Mouse (Mus musculus) midbrain, embryonic 12.5 days (tissue): ENCODE data around the gene Patz1. TPM values are rescaled to one million over a fixed set of nuclear protein-coding genes. Genes with fewer than 3 reads are reported as not detected.

Source experiments
- ATAC-seq: fragments of 200-750 bp; cut with Nextera tagmentation; 2 replicates; pipeline ENCODE4 v1.8.0; 2017; ENCODE audit warnings: low read depth, moderate TSS enrichment, moderate library complexity; ENCODE audit not compliant: low FRiP score
- H3K27ac ChIP-seq: fragments of 300-500 bp; sonication (generic); replicated peaks from 2 replicates; pipeline ENCODE4 v1.5.1; 2016; ENCODE audit warnings: mild to moderate bottlenecking
- H3K27me3 ChIP-seq: fragments of 300-500 bp; sonication (generic); 2 replicates; pipeline ENCODE4 v1.6.1; 2016; ENCODE audit warnings: mild to moderate bottlenecking
- H3K36me3 ChIP-seq: fragments of 300-500 bp; sonication (generic); 2 replicates; pipeline ENCODE4 v1.6.1; 2016
- H3K4me1 ChIP-seq: fragments of 300-500 bp; sonication (generic); 2 replicates; pipeline ENCODE4 v1.6.1; 2016
- H3K4me2 ChIP-seq: fragments of 300-500 bp; sonication (generic); replicated peaks from 2 replicates; pipeline ENCODE4 v1.6.1; 2016; ENCODE audit warnings: mild to moderate bottlenecking, moderate library complexity
- H3K4me3 ChIP-seq: fragments of 300-500 bp; sonication (generic); 2 replicates; pipeline ENCODE4 v1.5.1; 2016; ENCODE audit warnings: mild to moderate bottlenecking
- H3K9ac ChIP-seq: fragments of 300-500 bp; sonication (generic); replicated peaks from 2 replicates; pipeline ENCODE4 v1.6.1; 2016; ENCODE audit warnings: mild to moderate bottlenecking, moderate library complexity
- H3K9me3 ChIP-seq: fragments of 300-500 bp; sonication (generic); 2 replicates; pipeline ENCODE4 v1.6.1; 2016; ENCODE audit warnings: mild to moderate bottlenecking
- WGBS: fragments of 180-500 bp; shearing (Covaris S2); methylation state at CpG from one replicate; pipeline ENCODE4 v1.1.7; 2016; 5-methylcytosine and 5-hydroxymethylcytosine counted together
- polyA plus RNA-seq: library from polyadenylated mRNA; unstranded; fragments of >200 nt; fragmentation: Nextera tagmentation; extraction: Ambion mirVana; gene quantifications from 2 replicates; pipeline ENCODE4 v1.2.1, GENCODE M21; 2016

Patz1 gene
- polyA plus RNA-seq, 1 experiment from 2014 or later: 140 TPM

DNA sequence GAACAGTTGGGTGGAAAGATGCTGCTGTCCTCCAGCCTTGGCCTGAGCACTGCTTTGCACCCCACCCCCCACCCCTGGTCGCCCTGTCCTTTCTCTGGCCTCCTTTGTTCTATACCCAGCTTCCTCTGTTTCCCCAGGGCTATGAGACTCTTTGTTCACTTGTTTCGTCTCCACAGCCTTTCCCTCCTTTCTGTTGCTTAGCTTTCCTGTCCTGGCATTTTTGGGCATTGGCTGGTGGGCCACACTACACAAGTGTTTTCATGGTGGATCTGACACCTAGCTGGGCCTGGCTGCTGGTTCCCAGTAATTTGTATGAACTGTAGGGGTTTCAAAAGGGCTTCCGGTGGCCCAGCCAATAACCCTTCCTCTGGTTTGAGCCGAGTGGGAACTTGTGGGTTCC, 4.7 kb downstream of the Patz1 start:
- peak overlapping the region; percentile 97 for H3K9ac ChIP-seq
- ATAC-seq: no peak
- peak overlapping the region; percentile 100 for H3K27ac ChIP-seq
- H3K36me3 ChIP-seq: peaks cover 53% of the 10 kb centered on the region
- H3K4me2 ChIP-seq: peak overlapping the region; percentile 99
- 14% methylated on average over 4 of the region's 4 CpGs for WGBS
- peak overlapping the region; percentile 74 for H3K4me3 ChIP-seq
- H3K27me3 ChIP-seq: no peaks in the 10 kb centered on the region
- H3K9me3 ChIP-seq: no peaks in the 10 kb centered on the region
- peaks cover 44% of the 10 kb centered on the region for H3K4me1 ChIP-seq

DNA sequence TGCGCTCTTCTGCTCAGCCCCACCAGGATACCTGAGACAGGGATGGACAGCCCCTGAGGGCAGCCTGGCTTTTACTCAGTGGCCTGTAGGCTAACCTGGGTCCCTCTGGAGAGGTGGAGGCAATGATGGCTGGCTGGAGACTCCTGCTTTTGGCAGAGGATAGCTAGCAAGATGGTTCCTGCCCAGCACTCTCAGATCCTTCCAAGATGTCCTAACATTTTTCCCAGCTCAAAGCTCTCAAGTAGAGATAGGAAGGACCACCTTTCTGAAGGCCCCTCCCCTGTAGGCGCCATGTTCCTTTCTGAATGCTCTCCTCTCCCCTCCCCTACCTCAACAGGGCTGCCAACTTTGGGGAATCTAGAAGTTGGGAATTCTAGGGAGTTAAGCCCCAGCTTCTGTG, 6.0 kb downstream of the Patz1 start:
- H3K9me3 ChIP-seq: no peaks in the 10 kb centered on the region
- H3K4me1 ChIP-seq: peaks cover 49% of the 10 kb centered on the region
- H3K27ac ChIP-seq: peak overlapping the region; percentile 100; the same call in 1 of the 2 replicates
- H3K4me3 ChIP-seq: peak overlapping the region; percentile 74
- H3K4me2 ChIP-seq: peak overlapping the region; percentile 99
- no peaks in the 10 kb centered on the region for H3K27me3 ChIP-seq
- peaks cover 65% of the 10 kb centered on the region for H3K36me3 ChIP-seq
- no peak for ATAC-seq
- H3K9ac ChIP-seq: peak overlapping the region; percentile 97
- 93% methylated on average over 2 of the region's 2 CpGs for WGBS

DNA sequence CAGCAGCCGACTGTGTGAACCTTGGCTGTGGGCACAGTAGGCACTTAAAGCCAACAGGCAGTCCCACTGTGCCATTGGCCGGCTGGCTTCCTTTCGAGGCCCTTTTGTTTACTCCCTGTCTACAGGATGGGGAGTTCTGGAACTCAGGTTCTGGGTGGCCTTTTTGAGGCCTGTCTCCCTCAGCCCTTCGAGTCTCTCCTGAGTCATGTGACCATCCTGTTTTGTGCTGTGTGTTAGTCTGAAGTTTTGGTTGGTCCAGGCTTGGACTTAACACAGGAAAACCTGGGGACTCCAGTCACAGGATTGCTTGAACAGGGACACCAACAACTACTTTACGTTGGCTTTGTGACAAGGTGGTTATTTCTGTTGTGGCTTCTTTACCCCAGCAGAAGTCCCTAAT, 7.4 kb downstream of the Patz1 start:
- Histone ChIP-seq H3K36me3 (peaks cover 79% of the 10 kb centered on the region), H3K9ac (peak overlapping the region; percentile 39; the same call in 1 of the 2 replicates), H3K27ac (no peak overlapping the region), H3K9me3 (no peaks in the 10 kb centered on the region), H3K4me2 (peak overlapping the region; percentile 99), H3K27me3 (no peaks in the 10 kb centered on the region), H3K4me1 (peaks cover 49% of the 10 kb centered on the region), H3K4me3 (peak overlapping the region; percentile 18)
- 72% methylated on average over 5 of the region's 5 CpGs for WGBS
- no peak for ATAC-seq

DNA sequence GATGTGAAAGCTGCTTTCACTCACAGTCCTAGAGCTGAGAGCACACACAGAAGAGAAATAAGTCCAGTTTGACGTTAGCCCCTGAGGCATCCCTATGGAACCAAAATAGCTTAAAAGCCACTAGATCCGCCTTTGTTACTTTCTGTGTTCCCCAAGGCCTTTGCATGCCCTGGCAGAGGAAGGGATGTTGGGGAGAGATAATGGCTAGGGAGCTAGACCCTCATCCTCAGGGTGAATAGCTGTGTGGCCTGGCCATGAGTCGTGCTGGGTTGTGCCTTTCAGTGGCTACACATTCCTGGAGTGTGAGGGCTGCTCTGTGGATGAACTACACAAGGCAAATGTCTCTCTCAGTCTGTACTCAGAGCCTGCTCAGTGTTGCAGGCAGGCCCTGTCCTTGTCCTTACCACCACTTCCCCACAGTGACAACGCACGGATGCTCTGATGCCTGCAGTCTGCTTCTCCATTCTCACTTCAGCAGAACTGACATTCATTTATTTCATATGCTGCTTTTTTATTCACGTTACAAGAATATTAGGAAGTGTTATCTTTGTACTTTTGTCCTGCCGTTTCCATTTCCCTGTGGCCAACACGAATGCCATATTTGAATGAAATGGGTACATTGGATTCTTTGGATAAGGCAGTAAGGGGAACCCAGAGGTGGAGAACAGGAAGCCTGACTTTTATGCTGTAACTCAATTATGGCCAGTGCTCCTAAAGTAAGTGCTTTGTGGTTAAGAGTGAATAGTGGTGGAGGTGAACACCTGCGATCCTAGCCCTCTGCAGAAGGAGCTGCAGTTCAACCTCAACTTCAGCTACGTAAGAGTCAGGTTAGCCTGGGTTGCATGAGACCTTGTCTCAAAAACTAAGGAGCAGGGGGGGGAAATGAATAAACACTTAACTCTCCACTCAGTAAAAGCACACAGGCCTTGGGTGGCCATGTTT, 9.5 kb downstream of the Patz1 start:
- Histone ChIP-seq H3K4me2 (no peak overlapping the region), H3K9me3 (no peaks in the 10 kb centered on the region), H3K4me3 (no peak overlapping the region), H3K27me3 (no peaks in the 10 kb centered on the region), H3K36me3 (peaks cover 100% of the 10 kb centered on the region), H3K9ac (no peak overlapping the region), H3K4me1 (peaks cover 47% of the 10 kb centered on the region), H3K27ac (no peak overlapping the region)
- no peak for ATAC-seq
- 92% methylated on average over 10 of the region's 10 CpGs for WGBS

DNA sequence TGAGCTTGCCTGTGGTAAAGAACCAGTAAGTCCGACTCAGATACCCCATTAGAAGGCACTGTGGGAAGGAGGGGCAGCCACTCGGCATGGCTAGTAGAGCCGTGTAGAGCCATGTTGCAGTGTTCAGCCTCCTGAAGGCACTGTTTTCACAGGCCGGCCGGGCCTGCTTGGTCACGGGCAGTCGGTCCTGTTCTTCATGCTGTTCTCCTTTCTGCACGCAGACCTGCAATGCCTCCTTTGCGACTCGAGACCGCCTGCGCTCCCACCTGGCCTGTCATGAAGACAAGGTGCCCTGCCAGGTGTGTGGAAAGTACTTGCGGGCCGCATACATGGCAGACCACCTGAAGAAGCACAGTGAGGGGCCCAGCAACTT, 10.1 kb downstream of the Patz1 start:
- H3K27me3 ChIP-seq: no peaks in the 10 kb centered on the region
- no peak for ATAC-seq
- no peak overlapping the region for H3K4me3 ChIP-seq
- peaks cover 40% of the 10 kb centered on the region for H3K4me1 ChIP-seq
- H3K36me3 ChIP-seq: peaks cover 99% of the 10 kb centered on the region
- no peak overlapping the region for H3K9ac ChIP-seq
- no peak overlapping the region for H3K4me2 ChIP-seq
- 95% methylated on average over 14 of the region's 14 CpGs for WGBS
- H3K9me3 ChIP-seq: no peaks in the 10 kb centered on the region
- no peak overlapping the region for H3K27ac ChIP-seq

DNA sequence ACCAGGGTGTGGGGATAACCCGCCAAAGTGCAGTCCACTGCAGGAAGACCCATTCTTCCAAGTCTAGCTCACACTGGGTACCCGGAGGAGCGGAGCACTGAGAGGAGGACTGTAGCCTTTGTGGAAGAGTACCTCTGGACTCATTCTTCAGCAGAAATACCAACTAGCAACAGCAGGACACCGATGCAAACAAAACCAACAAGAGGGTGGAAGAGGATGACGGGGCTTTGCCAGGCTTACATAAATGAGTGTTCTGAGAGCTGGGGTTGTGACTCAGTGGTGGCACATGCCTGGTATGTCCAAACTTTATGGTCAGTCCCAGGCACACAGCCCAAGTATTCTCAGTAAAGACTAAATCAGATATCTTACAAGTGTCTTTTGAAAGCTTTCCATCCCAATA, 12.4 kb downstream of the Patz1 start:
- H3K4me3 ChIP-seq: no peak overlapping the region
- no peak overlapping the region for H3K27ac ChIP-seq
- H3K4me2 ChIP-seq: no peak overlapping the region
- ATAC-seq: no peak
- peaks cover 17% of the 10 kb centered on the region for H3K4me1 ChIP-seq
- no peak overlapping the region for H3K9ac ChIP-seq
- no peaks in the 10 kb centered on the region for H3K9me3 ChIP-seq
- peaks cover 98% of the 10 kb centered on the region for H3K36me3 ChIP-seq
- no peaks in the 10 kb centered on the region for H3K27me3 ChIP-seq
- 95% methylated on average over 5 of the region's 5 CpGs for WGBS

DNA sequence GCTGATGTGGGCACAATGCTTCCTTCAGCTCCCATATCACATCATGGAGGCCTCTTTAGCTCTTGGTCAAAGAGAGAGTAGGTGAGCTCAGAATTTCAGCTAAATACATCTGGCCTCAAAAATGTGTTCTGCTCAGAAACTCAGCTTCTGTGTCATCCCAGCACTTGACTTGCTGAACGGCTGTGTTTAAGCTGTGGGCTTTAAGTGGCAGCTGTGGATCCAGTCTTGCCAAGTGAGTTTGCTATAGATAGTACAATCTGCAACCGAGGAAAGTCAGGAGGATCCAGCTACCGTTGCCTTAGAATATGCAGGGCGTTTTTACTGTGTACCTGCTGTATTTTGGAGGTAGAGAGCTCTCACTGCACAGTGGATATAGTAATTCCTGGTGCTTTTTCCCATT, 13.7 kb downstream of the Patz1 start:
- no peaks in the 10 kb centered on the region for H3K9me3 ChIP-seq
- no peak overlapping the region for H3K4me2 ChIP-seq
- 99% methylated on average over 4 of the region's 4 CpGs for WGBS
- H3K27ac ChIP-seq: no peak overlapping the region
- 0 out of 2 replicates have a peak, but pooled peaks cover 5% of the 10 kb centered on the region for H3K4me1 ChIP-seq
- no peak overlapping the region for H3K9ac ChIP-seq
- no peak for ATAC-seq
- H3K27me3 ChIP-seq: no peaks in the 10 kb centered on the region
- H3K4me3 ChIP-seq: no peak overlapping the region
- peaks cover 98% of the 10 kb centered on the region for H3K36me3 ChIP-seq

DNA sequence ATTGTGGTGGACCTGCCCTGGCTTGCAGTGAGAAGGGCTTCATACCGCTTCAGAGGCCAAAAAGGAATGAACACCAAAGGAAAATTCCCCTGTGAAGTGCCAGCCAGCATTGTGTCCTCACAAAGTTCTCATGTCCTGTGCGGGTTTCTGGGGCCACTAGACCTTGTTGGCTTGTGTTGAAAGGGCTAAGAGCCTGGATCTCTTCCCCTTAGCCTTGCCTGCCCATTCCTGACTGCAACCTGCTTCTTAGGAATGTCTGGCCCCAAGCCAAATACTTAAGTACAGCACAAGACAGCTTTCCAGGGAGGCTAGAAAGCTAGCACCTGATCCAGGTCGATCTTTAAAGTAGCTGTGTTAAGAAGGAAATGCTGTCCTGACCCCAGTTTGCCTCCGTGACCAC, 14.1 kb downstream of the Patz1 start:
- 90% methylated on average over 4 of the region's 4 CpGs for WGBS
- Histone ChIP-seq H3K36me3 (peaks cover 98% of the 10 kb centered on the region), H3K4me2 (no peak overlapping the region), H3K4me1 (0 out of 2 replicates have a peak, but pooled peaks cover 5% of the 10 kb centered on the region), H3K27me3 (no peaks in the 10 kb centered on the region), H3K9me3 (no peaks in the 10 kb centered on the region), H3K4me3 (no peak overlapping the region), H3K27ac (no peak overlapping the region), H3K9ac (no peak overlapping the region)
- no peak for ATAC-seq

DNA sequence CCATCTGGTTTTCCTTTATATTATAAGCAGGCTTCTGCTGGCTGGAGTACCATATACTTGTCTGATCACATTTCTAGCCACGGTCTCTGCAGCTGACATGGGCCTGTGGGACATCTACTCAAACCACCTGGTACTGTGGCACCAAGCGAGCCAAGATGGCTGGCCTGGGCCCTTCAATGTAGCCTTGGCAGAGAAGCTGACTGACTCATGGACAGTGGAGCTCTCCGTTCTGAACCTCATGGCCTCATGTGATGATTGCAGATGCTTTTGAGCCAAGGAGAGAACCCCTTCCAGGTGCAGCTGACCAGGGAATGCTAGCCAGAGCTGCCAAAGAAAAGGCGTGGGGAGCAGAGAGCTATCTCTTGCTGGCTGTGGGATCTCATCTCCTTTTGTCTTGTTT, 17.1 kb downstream of the Patz1 start:
- Histone ChIP-seq H3K27ac (no peak overlapping the region), H3K9ac (no peak overlapping the region), H3K9me3 (no peaks in the 10 kb centered on the region), H3K36me3 (peaks cover 96% of the 10 kb centered on the region), H3K4me1 (no peaks in the 10 kb centered on the region), H3K27me3 (no peaks in the 10 kb centered on the region), H3K4me3 (no peak overlapping the region), H3K4me2 (no peak overlapping the region)
- ATAC-seq: no peak
- 91% methylated on average over 4 of the region's 4 CpGs for WGBS

DNA sequence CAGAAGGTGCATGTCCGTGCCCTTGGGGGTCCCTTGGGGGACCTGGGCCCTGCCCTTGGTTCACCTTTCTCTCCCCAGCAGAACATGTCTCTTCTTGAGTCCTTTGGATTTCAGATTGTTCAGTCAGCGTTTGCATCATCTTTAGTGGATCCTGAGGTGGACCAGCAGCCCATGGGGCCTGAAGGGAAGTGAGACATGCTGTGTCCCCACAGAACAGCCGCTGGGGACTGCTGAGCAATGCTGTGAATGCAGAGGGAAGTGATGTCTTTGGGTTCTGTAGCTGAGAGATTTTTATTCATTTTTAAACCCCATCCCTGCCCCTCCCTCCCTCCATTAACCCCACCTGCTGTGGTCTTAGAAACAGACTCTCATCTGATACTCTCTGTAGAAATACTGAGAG, 19.2 kb downstream of the Patz1 start:
- H3K4me1 ChIP-seq: no peaks in the 10 kb centered on the region
- H3K4me3 ChIP-seq: no peak overlapping the region
- H3K9ac ChIP-seq: no peak overlapping the region
- ATAC-seq: no peak
- no peaks in the 10 kb centered on the region for H3K27me3 ChIP-seq
- WGBS: 98% methylated on average over 3 of the region's 3 CpGs
- H3K4me2 ChIP-seq: no peak overlapping the region
- H3K9me3 ChIP-seq: no peaks in the 10 kb centered on the region
- peaks cover 95% of the 10 kb centered on the region for H3K36me3 ChIP-seq
- no peak overlapping the region for H3K27ac ChIP-seq

DNA sequence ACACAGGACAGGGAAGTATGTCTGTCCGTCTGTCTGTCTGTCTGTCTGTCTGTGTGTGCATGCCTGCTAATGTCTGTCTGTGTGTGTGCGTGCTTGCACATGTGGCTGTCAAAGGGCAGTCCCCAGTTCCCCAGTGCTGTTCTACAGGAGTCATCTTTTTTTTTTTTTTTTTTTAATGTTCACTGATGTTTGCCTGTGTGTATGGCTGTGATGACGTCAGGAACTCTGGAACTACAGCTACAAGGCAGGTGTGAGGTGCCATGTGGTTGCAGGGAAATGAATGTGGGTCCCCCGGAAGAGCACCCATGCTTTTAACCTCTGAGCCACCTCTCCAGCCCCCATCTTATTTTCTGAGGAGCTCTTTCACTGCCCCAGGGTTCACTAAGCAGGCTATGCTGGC, 21.2 kb downstream of the Patz1 start:
- no peak overlapping the region for H3K9ac ChIP-seq
- no peak overlapping the region for H3K4me3 ChIP-seq
- H3K36me3 ChIP-seq: peaks cover 86% of the 10 kb centered on the region
- ATAC-seq: no peak
- 88% methylated on average over 4 of the region's 4 CpGs for WGBS
- H3K27ac ChIP-seq: no peak overlapping the region
- H3K4me2 ChIP-seq: no peak overlapping the region
- H3K27me3 ChIP-seq: no peaks in the 10 kb centered on the region
- no peaks in the 10 kb centered on the region for H3K9me3 ChIP-seq
- H3K4me1 ChIP-seq: no peaks in the 10 kb centered on the region

DNA sequence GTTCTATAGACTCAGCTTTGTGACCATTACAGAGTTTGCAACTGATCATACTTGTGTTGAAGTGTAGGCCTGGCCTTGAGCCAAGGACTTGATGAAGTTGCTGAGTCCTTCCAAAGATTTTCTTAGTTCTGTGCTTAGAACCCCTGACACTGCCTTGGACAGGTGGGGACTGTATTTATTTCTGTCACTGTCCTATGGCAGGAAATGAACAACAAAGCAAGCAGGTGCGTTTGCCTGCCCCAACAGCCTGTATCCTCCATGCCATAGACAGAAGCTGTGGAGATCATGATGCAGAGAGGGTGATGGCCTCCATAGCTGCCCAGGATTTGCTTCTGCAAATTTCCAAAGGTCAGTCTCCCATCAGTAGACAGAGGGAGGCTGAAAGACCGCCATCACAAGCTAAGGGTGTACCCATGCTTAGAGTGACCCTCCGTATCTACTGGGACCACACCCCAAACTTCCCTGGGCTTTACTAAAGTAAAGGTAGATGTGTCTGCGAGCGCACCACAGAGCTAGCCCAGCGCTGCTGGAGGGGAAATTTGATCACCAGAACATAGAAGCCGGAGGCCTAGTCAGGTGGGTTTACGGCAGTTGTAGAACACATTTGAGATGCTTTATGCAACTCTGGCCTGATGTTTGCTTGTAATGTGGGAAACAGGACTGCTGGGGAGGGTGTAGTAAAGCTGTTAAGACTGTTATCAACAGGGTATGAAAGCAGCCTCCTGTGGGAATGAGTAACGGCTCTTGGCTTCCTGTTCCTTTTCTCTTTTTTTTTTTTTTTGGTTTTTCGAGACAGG, 22.3 kb downstream of the Patz1 start:
- H3K27me3 ChIP-seq: no peaks in the 10 kb centered on the region
- H3K36me3 ChIP-seq: peaks cover 78% of the 10 kb centered on the region
- no peaks in the 10 kb centered on the region for H3K9me3 ChIP-seq
- H3K9ac ChIP-seq: no peak overlapping the region
- H3K4me2 ChIP-seq: no peak overlapping the region
- WGBS: 96% methylated on average over 9 of the region's 10 CpGs
- no peaks in the 10 kb centered on the region for H3K4me1 ChIP-seq
- no peak for ATAC-seq
- no peak overlapping the region for H3K4me3 ChIP-seq
- H3K27ac ChIP-seq: no peak overlapping the region
